Mouse (Mus musculus) midbrain, embryonic 11.5 days (tissue): ENCODE data around the gene Pp2d1. TPM values are rescaled to one million over a fixed set of nuclear protein-coding genes. Genes with fewer than 3 reads are reported as not detected.

Source experiments
- ATAC-seq: fragments of 200-750 bp; cut with Nextera tagmentation; 2 replicates; pipeline ENCODE4 v1.8.0; 2017; ENCODE audit warnings: moderate TSS enrichment, moderate library complexity; ENCODE audit not compliant: low FRiP score
- DNase-seq: peaks from one replicate; pipeline ENCODE4 v3.0.0; 2015; ENCODE audit warnings: low spot score; ENCODE audit errors: missing footprints
- H3K27ac ChIP-seq: fragments of 300-500 bp; sonication (generic); 2 replicates; pipeline ENCODE4 v1.5.1; 2014; ENCODE audit warnings: low read depth, low read length
- H3K27me3 ChIP-seq: fragments of 300-500 bp; sonication (generic); 2 replicates; pipeline ENCODE4 v1.6.1; 2014; ENCODE audit warnings: mild to moderate bottlenecking, low read length, moderate library complexity, mixed read lengths; ENCODE audit not compliant: control insufficient read depth, insufficient read depth
- H3K36me3 ChIP-seq: fragments of 300-500 bp; sonication (generic); 2 replicates; pipeline ENCODE4 v1.6.1; 2014; ENCODE audit warnings: mild to moderate bottlenecking, low read length, moderate library complexity, mixed read lengths; ENCODE audit not compliant: control insufficient read depth, insufficient read depth
- H3K4me1 ChIP-seq: fragments of 300-500 bp; sonication (generic); 2 replicates; pipeline ENCODE4 v1.6.1; 2014; ENCODE audit warnings: low read length; ENCODE audit not compliant: control insufficient read depth, insufficient read depth
- H3K4me2 ChIP-seq: fragments of 300-500 bp; sonication (generic); 2 replicates; pipeline ENCODE4 v1.6.1; 2014; ENCODE audit warnings: mild to moderate bottlenecking, moderate library complexity
- H3K4me3 ChIP-seq: fragments of 300-500 bp; sonication (generic); 2 replicates; pipeline ENCODE4 v1.5.1; 2014; ENCODE audit warnings: low read depth, low read length
- H3K9ac ChIP-seq: fragments of 300-500 bp; sonication (generic); 2 replicates; pipeline ENCODE4 v1.6.1; 2014; ENCODE audit warnings: low read length
- H3K9me3 ChIP-seq: fragments of 300-500 bp; sonication (generic); 2 replicates; pipeline ENCODE4 v1.6.1; 2016; ENCODE audit warnings: low read length; ENCODE audit not compliant: control insufficient read depth
- WGBS: fragments of 180-500 bp; shearing (Covaris S2); extraction: QIAGEN DNeasy Blood & Tissue Kit; methylation state at CpG from one replicate; pipeline ENCODE4 v1.1.7; 2014; 5-methylcytosine and 5-hydroxymethylcytosine counted together
- polyA plus RNA-seq: library from polyadenylated mRNA; unstranded; fragments of >200 nt; fragmentation: Nextera tagmentation; extraction: Ambion mirVana; gene quantifications from 2 replicates; pipeline ENCODE4 v1.2.1, GENCODE M21; 2014

Gene Pp2d1
- polyA plus RNA-seq, 1 experiment from 2014 or later, result 0.22 TPM

- Histone ChIP-seq H3K9me3 (no peaks in the 10 kb centered on the region), H3K9ac (no peak overlapping the region), H3K27me3 (no peaks in the 10 kb centered on the region), H3K4me1 (no peaks in the 10 kb centered on the region), H3K36me3 (no peaks in the 10 kb centered on the region), H3K4me3 (no peak overlapping the region), H3K27ac (no peak overlapping the region), H3K4me2 (no peak overlapping the region)
- no peak for ATAC-seq
- no peak for DNase-seq
Measured at GRCm38 (mm10) chr17:53468697-53469096, 70.6 kb downstream of the Pp2d1 start.

GRCm38 (mm10) chr17:53465569-53465968, 73.7 kb downstream of the Pp2d1 start:
- Histone ChIP-seq H3K27ac (no peak overlapping the region), H3K4me3 (no peak overlapping the region), H3K4me1 (peaks cover 4% of the 10 kb centered on the region), H3K36me3 (no peaks in the 10 kb centered on the region), H3K9ac (no peak overlapping the region), H3K27me3 (no peaks in the 10 kb centered on the region), H3K9me3 (no peaks in the 10 kb centered on the region), H3K4me2 (no peak overlapping the region)
- WGBS, result 61% methylated on average over 4 of the region's 4 CpGs
- ATAC-seq, result no peak
- no peak for DNase-seq

- Histone ChIP-seq H3K9me3 (no peaks in the 10 kb centered on the region), H3K27me3 (no peaks in the 10 kb centered on the region), H3K36me3 (no peaks in the 10 kb centered on the region), H3K4me1 (peaks cover 4% of the 10 kb centered on the region), H3K27ac (no peak overlapping the region), H3K4me2 (peak overlapping the region; percentile 65), H3K4me3 (peak overlapping the region; percentile 40), H3K9ac (peak overlapping the region; percentile 61)
- ATAC-seq (peak; percentile 68; the same call in 1 of the 2 replicates), DNase-seq (no peak)
- 26% methylated on average over 7 of the region's 9 CpGs for WGBS
Measured at GRCm38 (mm10) chr17:53463496-53463840, 75.8 kb downstream of the Pp2d1 start.

GRCm38 (mm10) chr17:53462603-53463495, 76.4 kb downstream of the Pp2d1 start, which contains the start of gene Efhb:
Gene Efhb (minus strand): TSS chr17:53463321.
- Histone ChIP-seq H3K27ac (no peak within 1 kb of the TSS), H3K4me2 (peak within 1 kb of the TSS; percentile 65), H3K36me3 (no peaks in the 10 kb centered on the region), H3K9ac (peak within 1 kb of the TSS; percentile 61), H3K27me3 (no peaks in the 10 kb centered on the region), H3K4me1 (peaks cover 4% of the 10 kb centered on the region), H3K9me3 (no peaks in the 10 kb centered on the region), H3K4me3 (peak within 1 kb of the TSS; percentile 40)
- DNase-seq (peak; percentile 98), ATAC-seq (peak; percentile 97)
- 24% methylated on average over 26 of the region's 26 CpGs for WGBS

Other genes starting within 250 kb of the Pp2d1 start
- gene Efhb, start 76.1 kb downstream of the Pp2d1 start, polyA plus RNA-seq, result 0.26 and 0.65 TPM in 2 replicates
- gene Rab5a, start 60.2 kb downstream of the Pp2d1 start, polyA plus RNA-seq, result 97.5 and 99.9 TPM in 2 replicates
- gene Kat2b, start 27.4 kb upstream of the Pp2d1 start, polyA plus RNA-seq, result 4.9 and 5.5 TPM in 2 replicates
- 52.3 and 56.2 TPM in 2 replicates for gene Sgo1, start 149.9 kb upstream of the Pp2d1 start, polyA plus RNA-seq